Comparison of ENCODE assay signal across 23 mouse cellular contexts in the genomic region with DNA sequence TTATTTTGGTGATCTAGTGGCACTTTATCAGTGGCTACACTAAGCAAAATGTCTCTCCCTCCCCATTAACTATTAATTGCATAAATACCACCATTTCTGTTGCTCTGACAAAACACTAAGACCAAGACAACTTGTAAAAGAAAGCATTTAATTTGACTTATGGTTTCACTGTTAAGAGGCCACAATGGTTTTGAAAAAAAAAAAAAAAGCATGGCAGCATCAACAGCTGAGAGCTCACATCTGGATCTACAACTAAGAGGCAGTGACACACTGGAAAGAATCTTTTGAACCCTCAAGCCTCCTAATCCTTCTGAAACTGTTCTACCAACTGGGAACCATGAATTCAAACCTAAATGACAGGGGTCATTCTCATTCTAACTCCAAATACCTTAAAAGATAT.
DNase-seq lines count a peak whose midpoint lies in the region; ATAC-seq and TF ChIP-seq lines count a peak whose summit lies in the region.
"Had no signal": no experiment of that assay in that cellular context is flagged by ENCODE, and none has a peak within 500 bp of the region (broad histone marks: within the 10 kb centered on the region; RNA-seq: fewer than 3 reads in every experiment).

No protein-coding gene starts in this region.

- no peaks in the 10 kb centered on the region for H3K27me3 ChIP-seq in midbrain, embryonic 11.5 days (ENCODE audit: control insufficient read depth, insufficient read depth, low read length)
- H3K27me3 ChIP-seq in midbrain, postnatal 0 days (ENCODE audit: insufficient read depth, low read length) = no peaks in the 10 kb centered on the region
- no peaks in the 10 kb centered on the region for H3K27me3 ChIP-seq in CH12.LX (replicated peaks)
- H3K27me3 ChIP-seq: embryonic facial prominence, embryonic 13.5 days; embryonic facial prominence, embryonic 15.5 days; forebrain, embryonic 12.5 days; Patski had no signal

- peaks cover 61% of the 10 kb centered on the region for H3K79me2 ChIP-seq in CH12.LX (replicated peaks; ENCODE audit: control insufficient read depth, extremely low read depth, insufficient read depth, poor library complexity, severe bottlenecking)

- TF ChIP-seq POLR2A in CH12.LX (IDR thresholded peaks at IDR 0.05; ENCODE audit: low read depth, low read length) = no peak

- TF ChIP-seq CTCF in midbrain, postnatal 0 days (IDR thresholded peaks at IDR 0.05) = no peak
- TF ChIP-seq CTCF in CH12.LX (conservative IDR thresholded peaks at IDR 0.05 in 1 of 2, IDR thresholded peaks at IDR 0.05 in 1 of 2; ENCODE audit: low read depth in 2 of 2, low read length in 2 of 2) = no peak

- dilution Hi-C loops in CH12.LX (cut with MboI; ENCODE audit: extremely low pct_ligation_motif_present, extremely low pct_unique_long_range_greater_than_20kb, low sequenced_read_pairs) = no loop called here

- H3K4me2 ChIP-seq in midbrain, embryonic 11.5 days = no peak overlapping the region
- H3K4me2 ChIP-seq in midbrain, postnatal 0 days (ENCODE audit: low read depth, low read length, poor library complexity, severe bottlenecking) = no peak overlapping the region
- no peak overlapping the region for H3K4me2 ChIP-seq in CH12.LX (ENCODE audit: insufficient read depth, low read depth, poor library complexity, severe bottlenecking)
- H3K4me2 ChIP-seq: embryonic facial prominence, embryonic 13.5 days; embryonic facial prominence, embryonic 15.5 days; forebrain, embryonic 12.5 days had no signal

- H3K4me3 ChIP-seq in midbrain, embryonic 11.5 days (ENCODE audit: low read depth, low read length) = no peak overlapping the region
- H3K4me3 ChIP-seq in midbrain, postnatal 0 days (ENCODE audit: low read depth, low read length) = no peak overlapping the region
- no peak overlapping the region for H3K4me3 ChIP-seq in CH12.LX (replicated peaks in 1 of 3; ENCODE audit: low read depth in 2 of 3, low read length in 2 of 3, poor library complexity in 1 of 3)
- H3K4me3 ChIP-seq: embryonic facial prominence, embryonic 13.5 days; embryonic facial prominence, embryonic 15.5 days; erythroblast, embryonic 14.5 days; forebrain, embryonic 10.5 days; forebrain, embryonic 12.5 days had no signal

- TF ChIP-seq EP300 in CH12.LX (IDR thresholded peaks at IDR 0.05; ENCODE audit: low read length) = no peak

- H3K27ac ChIP-seq in midbrain, embryonic 11.5 days (ENCODE audit: low read depth, low read length) = no peak overlapping the region
- no peak overlapping the region for H3K27ac ChIP-seq in midbrain, postnatal 0 days (ENCODE audit: low read depth, low read length)
- no peak overlapping the region for H3K27ac ChIP-seq in CH12.LX (ENCODE audit: insufficient read depth, low read depth)
- H3K27ac ChIP-seq: embryonic facial prominence, embryonic 13.5 days; embryonic facial prominence, embryonic 15.5 days; forebrain, embryonic 10.5 days; forebrain, embryonic 12.5 days had no signal

- in situ Hi-C loops in CH12.LX (cut with MboI; ENCODE audit: low pct_ligation_motif_present, low pct_unique_long_range_greater_than_20kb, low sequenced_read_pairs) = no loop called here

- TF ChIP-seq RAD21 in CH12.LX (IDR thresholded peaks at IDR 0.05; ENCODE audit: low read depth, low read length) = no peak

- no peak overlapping the region for H3K9ac ChIP-seq in midbrain, embryonic 11.5 days (ENCODE audit: low read length)
- no peak overlapping the region for H3K9ac ChIP-seq in midbrain, postnatal 0 days (replicated peaks; ENCODE audit: low read length, poor library complexity, severe bottlenecking)
- no peak overlapping the region for H3K9ac ChIP-seq in CH12.LX (ENCODE audit: insufficient read depth, low read depth)
- H3K9ac ChIP-seq: embryonic facial prominence, embryonic 13.5 days; embryonic facial prominence, embryonic 15.5 days; forebrain, embryonic 12.5 days had no signal

- H3K9me3 ChIP-seq in midbrain, embryonic 11.5 days (ENCODE audit: control insufficient read depth, low read length) = no peaks in the 10 kb centered on the region
- no peaks in the 10 kb centered on the region for H3K9me3 ChIP-seq in midbrain, postnatal 0 days (ENCODE audit: low read length)
- H3K9me3 ChIP-seq in CH12.LX (replicated peaks; ENCODE audit: low read length) = peaks cover 2% of the 10 kb centered on the region
- H3K9me3 ChIP-seq: embryonic facial prominence, embryonic 13.5 days; embryonic facial prominence, embryonic 15.5 days; forebrain, embryonic 10.5 days; forebrain, embryonic 12.5 days had no signal

- H3K36me3 ChIP-seq in midbrain, embryonic 11.5 days (ENCODE audit: control insufficient read depth, insufficient read depth, low read length) = no peaks in the 10 kb centered on the region
- H3K36me3 ChIP-seq in midbrain, postnatal 0 days (ENCODE audit: insufficient read depth, low read length) = no peaks in the 10 kb centered on the region
- H3K36me3 ChIP-seq in CH12.LX (replicated peaks in 1 of 2; ENCODE audit: control insufficient read depth in 1 of 2, insufficient read depth in 1 of 2, low read length in 1 of 2) = peaks cover 0 to 31% of the 10 kb centered on the region in 2 experiments
- H3K36me3 ChIP-seq: embryonic facial prominence, embryonic 13.5 days; embryonic facial prominence, embryonic 15.5 days; forebrain, embryonic 12.5 days had no signal

- H3K4me1 ChIP-seq in midbrain, embryonic 11.5 days (ENCODE audit: control insufficient read depth, insufficient read depth, low read length) = no peaks in the 10 kb centered on the region; the same call in 1 of the 2 replicates
- no peaks in the 10 kb centered on the region for H3K4me1 ChIP-seq in midbrain, postnatal 0 days (ENCODE audit: insufficient read depth, low read length)
- peaks cover 0 to 74% of the 10 kb centered on the region in 2 experiments; a peak in 2 of 4 replicates for H3K4me1 ChIP-seq in CH12.LX (ENCODE audit: control insufficient read depth in 1 of 2, insufficient read depth in 2 of 2)
- H3K4me1 ChIP-seq: embryonic facial prominence, embryonic 15.5 days had no signal

- no peak for ATAC-seq in midbrain, embryonic 11.5 days (ENCODE audit: low FRiP score)
- no peak for ATAC-seq in midbrain, postnatal 0 days (ENCODE audit: low FRiP score)
- ATAC-seq: forebrain, embryonic 14.5 days; forebrain, embryonic 16.5 days; Patski had no signal

- DNase-seq in midbrain, embryonic 11.5 days (ENCODE audit: low spot score, missing footprints) = peak; percentile 35
- DNase-seq in midbrain, postnatal 0 days (ENCODE audit: low spot score) = no peak
- DNase-seq in CH12.LX (ENCODE audit: extremely low read depth) = no peak
- no peak for DNase-seq in ovary, postnatal 14 days (ENCODE audit: low spot score)
- DNase-seq in right cerebral cortex, adult 2 months (ENCODE audit: low spot score in 2 of 2) = no peak
- DNase-seq: adrenal gland, adult 8-10 months; adrenal gland, postnatal 14 days; adrenal gland, postnatal 36 days; B cell, adult 2 months; cerebellum, adult 11-12 months; cerebellum, adult 2 months; cerebellum, adult 9-10 months; cerebellum, postnatal 10 days; cerebellum, postnatal 25 days; embryo, embryonic 11 days had no signal

TF ChIP-seq in CH12.LX, 34 proteins besides CTCF, POLR2A, EP300 and RAD21:
- TF ChIP-seq ZNF384 (IDR thresholded peaks at IDR 0.05; ENCODE audit: low read depth, low read length) (peak; percentile 78), BHLHE40 (IDR thresholded peaks at IDR 0.05; ENCODE audit: low read depth, low read length) (no peak)
